Mouse (Mus musculus): Measurements from ENCODE around the gene Ano3.

GRCm38 (mm10) chr2:110839559-110840243 is 111.0 kb downstream of the Ano3 start:
- TF ChIP-seq CTCF (conservative IDR thresholded peaks at IDR 0.05; ENCODE audit: low read length) (no peak), NANOG (IDR thresholded peaks at IDR 0.05; ENCODE audit: borderline replicate concordance, low read length) (no peak), POU5F1 (IDR thresholded peaks at IDR 0.05; ENCODE audit: borderline replicate concordance, low read length) (no peak)
